Mouse (Mus musculus): ENCODE measurements around the gene Capns2. TPM values are rescaled to one million over a fixed set of nuclear protein-coding genes. Genes with fewer than 3 reads are reported as not detected.
"Not testable (repeated sequence)": the region's sequence is repeated elsewhere in the genome, so short reads cannot be mapped to it uniquely, and the experiment has no call there.

Capns2 gene
- total RNA-seq (2017): 1.4 and 1.9 TPM in 2 replicates

DNA sequence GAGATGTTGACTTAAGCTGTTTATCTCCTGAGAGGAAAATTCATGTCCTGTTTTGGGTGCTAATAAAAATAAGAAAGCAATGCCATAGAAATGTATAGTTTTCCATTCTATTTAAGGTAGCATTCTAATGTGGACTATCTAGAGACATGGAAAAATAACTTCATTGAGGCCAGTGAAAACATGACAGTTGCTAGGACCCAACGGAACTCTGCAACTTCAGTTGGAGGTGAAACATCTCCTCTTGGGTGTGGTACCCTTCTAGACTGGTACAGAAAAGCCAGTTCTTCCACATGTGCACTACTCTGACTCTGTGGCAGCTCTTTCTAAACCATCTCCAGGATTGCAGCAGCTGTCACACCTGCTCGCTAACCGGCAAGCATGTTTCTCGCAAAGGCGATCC is at the start of gene Capns2:
TSS of gene Capns2 (plus strand) at position 301 of the 400 bp plus-strand sequence.
- no peak for ATAC-seq (replicated peaks; ENCODE audit: low read depth, poor library complexity, severe bottlenecking)

DNA sequence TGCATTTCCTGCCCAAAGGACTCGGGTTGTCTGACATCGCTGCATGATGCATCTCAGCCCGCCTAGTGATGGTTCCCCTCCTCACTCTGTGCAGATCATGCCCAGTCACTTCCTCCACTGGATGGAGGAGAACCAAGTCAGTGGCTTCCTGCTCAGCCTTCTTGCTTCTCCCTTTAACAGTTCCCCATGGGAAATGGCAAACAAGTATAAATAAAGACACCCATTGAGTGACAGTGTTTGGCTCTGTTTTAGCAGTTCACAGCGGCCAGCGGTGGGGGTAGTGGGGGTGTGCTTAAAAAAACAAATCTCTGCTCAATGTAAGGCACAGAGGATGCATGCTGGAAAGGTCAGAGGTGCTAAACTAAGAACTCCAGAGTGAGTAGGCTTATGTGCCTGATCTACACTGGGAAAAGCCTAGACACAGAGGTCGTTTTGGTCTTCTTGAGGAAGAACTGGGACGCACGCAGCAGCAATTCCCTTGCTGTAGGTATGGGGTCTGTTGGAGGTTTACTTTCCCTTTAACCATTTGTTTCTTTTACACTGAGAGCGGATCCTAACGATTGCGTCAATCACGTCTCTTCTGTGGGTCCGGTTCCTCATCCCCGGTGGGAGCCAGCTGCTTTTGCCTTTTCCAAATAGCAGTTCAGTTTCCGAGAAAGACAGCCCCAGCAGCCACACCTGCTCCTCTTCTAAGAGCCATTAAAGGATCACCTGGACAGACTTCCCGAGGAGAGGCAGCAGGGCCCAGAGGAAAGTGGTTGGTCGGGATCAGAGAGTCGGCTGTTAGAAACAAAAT is 47.8 kb upstream of the Capns2 start:
- peak; percentile 72 for ATAC-seq (replicated peaks; ENCODE audit: low read depth, poor library complexity, severe bottlenecking)

DNA sequence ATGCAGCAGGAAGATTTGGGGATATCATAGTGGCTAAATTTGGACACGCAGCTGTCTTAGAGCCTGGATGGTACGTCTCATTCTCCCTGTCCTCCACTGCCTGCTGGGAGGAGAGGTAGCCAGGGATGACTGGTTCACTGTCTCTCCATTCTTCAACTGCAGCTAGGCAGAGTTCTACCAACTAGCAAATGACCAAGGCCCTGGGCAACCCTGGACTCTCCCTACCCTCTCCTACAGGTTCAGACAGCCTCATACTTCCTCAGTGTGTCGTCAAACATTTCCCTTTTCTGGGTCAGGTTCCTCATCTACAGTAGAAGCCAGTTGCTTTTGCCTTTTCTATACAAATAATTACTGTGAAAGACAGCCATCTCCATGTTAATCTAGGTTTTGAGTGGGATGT is 46.5 kb upstream of the Capns2 start:
- peak; percentile 33 for ATAC-seq (replicated peaks; ENCODE audit: low read depth, poor library complexity, severe bottlenecking)

DNA sequence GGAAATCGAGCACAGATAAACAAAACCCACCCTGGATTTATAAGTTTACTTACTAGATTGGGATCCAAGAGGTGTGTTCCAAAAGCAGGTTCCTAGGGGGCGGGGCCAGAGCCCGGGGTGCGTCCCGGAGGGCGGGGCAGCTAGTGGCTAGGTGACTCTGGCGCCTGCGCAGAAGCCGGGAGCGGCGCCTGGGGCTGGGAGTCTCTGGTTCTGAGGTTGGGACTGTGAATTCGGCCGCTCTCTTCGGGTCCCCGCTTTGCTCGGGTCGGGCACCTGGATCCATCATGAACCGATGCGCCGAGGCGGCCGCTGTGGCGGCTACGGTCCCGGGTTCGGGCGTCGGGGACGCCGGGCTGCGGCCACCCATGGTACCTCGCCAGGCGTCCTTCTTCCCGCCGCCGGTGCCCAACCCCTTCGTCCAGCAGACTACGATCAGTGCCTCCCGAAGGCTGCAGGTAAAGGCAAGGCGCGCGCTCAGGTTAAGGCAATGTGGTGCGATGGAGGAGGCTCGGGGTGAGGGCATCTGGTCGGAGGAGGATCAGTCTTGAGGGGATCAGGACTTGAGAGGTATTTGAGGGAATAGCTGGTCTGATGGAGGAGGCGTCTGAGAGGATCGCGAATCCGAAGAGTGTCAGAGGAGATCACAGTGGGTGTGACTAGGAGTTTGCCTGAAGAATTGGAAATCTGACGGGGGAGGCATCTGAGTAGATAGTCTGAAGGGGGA is 45.9 kb upstream of the Capns2 start, which contains the start of gene Lpcat2:
TSS of gene Lpcat2 (plus strand) at position 169 of the 724 bp plus-strand sequence.
- peak; percentile 7; the same call in 1 of the 2 replicates for ATAC-seq (replicated peaks; ENCODE audit: low read depth, poor library complexity, severe bottlenecking)

DNA sequence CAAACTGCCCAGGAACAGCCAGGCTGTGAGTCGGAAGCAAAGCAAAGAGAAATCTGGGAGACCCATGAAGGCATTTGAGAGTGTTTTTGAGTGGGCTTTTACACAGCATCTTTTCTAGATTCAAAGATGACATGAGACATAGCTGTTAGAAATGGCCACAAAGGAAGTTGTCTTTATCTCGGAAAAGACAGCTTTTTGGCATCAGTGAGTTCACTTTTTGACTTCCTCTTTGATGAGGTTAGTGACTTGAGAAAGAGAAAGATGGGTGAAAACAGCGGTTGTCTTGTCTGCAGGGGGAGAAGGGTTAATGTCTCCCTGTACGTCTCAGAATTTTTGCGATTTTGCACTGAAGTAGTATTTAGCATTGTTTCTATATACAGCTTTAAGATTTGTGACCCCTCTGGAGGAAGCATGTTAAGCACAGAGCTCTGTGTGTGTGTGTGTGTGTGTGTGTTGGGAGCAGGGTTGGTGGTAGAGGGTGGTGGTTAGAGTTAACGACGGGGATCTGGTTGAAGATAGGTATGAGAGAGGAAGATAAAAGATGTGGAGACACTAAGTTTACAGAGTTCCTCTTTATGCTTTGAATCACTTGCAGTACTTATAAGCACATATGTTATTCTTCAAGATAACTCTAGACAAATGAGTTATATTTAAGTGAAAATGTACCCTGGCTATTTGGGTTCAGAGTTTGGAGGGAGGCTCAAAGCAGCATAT is 44.8 kb upstream of the Capns2 start:
- ATAC-seq (replicated peaks; ENCODE audit: low read depth, poor library complexity, severe bottlenecking): peak; percentile 33

DNA sequence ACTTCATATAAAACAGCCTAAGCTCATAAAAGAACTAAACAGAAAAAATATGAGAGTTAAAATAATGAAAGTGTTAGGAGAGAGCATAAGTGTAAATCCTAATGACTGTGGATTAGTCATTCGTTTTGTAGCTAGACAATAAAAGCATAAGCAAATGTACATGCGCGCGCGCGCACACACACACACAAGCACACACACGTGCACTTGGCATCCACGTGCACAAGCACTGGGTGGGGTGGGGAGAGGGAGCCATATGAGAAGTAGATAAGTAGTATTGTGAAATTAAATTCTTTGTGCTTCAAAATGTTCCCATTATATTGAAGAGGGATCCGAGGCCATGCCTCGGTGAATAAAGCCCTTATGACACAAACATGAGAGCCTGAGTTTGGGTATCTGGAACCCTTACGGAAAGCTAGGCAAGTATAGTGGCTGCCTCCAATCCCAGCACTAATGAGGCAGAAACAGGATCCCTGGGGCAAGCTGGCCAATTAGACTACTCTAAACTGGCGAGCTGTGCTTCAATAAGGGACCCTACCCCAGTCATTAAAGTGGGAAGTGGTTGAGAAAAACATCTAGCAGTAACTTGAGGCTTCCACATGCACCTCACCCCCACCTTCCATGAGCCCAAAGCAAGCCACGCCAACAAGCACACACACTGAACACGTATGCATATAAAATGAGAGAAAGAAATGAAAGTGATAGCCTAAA is 42.6 kb upstream of the Capns2 start:
- ATAC-seq (replicated peaks; ENCODE audit: low read depth, poor library complexity, severe bottlenecking): no peak

DNA sequence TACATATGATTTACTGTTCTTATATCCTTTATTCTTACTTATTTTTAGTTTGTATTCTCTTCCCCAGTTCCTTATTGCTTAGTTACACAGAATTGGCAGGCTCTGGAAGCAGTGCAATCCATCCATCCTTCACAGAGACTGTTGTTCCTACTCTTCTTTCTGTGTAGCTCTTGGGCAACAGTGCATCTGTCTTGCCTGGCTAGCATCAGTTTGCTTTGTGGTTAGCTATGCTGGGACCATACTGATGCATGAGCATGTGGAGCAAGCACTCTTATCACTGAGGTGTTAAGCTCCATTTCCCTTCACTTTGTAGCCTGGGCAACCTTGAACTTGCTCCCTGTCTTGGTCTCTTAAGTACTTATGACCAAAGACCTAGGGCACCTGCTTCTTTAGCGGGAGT is 39.2 kb upstream of the Capns2 start:
- peak; percentile 54 for ATAC-seq (replicated peaks; ENCODE audit: low read depth, poor library complexity, severe bottlenecking)

DNA sequence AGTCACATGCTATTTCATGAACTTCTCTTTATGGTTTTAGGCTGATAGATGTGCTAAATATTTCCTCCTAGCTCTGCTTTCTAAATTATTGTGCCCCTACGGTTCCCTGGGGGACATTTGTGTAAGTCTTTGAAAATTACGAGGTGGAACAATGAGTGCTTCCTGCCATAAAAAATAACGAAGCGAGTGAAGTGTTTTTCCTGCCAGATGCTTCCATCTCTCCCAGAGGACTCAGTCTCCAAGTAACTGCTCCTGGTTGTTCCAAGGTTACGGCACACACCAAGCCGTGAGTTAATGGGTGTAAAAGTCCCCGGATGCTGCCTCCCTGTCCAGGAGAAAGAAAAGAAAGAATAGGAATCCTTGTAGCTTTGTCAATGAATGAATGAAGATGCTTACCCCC is 30.9 kb upstream of the Capns2 start:
- no peak for ATAC-seq (replicated peaks; ENCODE audit: low read depth, poor library complexity, severe bottlenecking)

DNA sequence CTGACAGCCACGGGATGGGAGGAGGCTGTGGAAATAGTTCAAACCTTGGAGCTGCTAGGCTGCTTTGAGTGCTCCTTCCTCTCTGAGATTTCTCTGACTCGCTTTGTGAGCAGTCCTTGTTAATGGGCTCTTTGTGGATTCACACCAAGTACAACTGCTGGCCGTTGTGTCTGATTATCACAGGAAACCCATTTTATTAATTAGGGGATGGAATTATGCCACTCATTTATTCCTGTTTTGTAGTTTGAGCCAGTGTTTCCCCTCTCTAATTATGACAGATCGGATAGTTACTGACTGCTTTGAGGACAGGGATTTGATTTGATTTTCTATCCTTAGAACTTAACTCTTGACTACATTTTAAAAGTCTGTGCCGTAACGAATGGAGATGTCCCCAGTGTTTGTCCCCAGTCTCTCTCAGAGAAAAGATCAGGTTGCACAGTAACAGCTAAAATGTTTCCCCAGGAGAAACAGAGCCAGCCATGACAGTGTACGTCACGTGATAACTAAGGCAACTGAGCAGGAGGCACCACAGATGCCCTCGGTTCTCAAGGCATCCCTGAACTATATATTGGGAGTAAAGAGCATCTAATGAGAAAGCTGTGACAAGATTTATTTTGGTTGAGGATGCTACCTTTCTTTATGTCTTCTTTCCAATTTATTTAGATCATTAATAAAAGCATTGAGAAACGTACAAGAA is 29.0 kb upstream of the Capns2 start:
- no peak for ATAC-seq (replicated peaks; ENCODE audit: low read depth, poor library complexity, severe bottlenecking)

DNA sequence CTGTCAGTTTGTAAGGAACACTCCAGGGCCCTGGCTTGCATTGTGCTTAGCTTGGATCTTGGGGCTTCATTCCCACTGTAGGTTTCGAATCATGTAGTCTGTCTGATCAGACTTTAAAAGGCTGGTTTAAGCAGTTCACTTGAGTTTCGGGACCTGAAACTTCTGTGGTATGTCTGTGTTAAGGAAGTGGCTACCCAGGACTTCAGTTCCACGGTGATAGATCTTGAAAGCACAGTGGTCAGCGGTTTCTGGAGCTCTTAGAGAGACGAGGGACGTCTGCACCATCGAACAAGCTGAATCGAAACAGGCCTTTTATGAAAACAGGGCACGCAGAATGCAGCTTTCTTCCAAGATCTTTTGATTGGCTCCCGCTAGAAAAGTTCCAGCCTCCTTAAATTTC is 25.4 kb upstream of the Capns2 start:
- peak; percentile 93 for ATAC-seq (replicated peaks; ENCODE audit: low read depth, poor library complexity, severe bottlenecking)

DNA sequence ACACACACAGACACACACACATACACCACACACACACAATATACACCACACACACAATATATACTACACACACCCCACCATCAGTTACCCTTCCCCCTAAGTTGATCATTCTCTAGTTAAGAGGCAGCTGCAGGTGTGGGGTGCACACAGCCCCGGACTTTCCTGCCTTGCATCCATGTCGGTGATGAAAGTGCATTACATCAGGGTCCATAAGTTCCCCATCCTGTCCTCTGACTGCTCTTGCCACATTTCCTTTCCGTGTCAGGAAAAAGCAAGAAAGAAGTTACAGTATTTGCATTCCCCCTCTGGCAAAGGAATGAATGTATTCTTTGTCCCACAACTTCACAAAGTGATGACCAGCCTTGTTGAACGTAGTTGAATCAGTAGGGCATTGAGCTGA is 20.0 kb upstream of the Capns2 start:
- peak; percentile 69 for ATAC-seq (replicated peaks; ENCODE audit: low read depth, poor library complexity, severe bottlenecking)

DNA sequence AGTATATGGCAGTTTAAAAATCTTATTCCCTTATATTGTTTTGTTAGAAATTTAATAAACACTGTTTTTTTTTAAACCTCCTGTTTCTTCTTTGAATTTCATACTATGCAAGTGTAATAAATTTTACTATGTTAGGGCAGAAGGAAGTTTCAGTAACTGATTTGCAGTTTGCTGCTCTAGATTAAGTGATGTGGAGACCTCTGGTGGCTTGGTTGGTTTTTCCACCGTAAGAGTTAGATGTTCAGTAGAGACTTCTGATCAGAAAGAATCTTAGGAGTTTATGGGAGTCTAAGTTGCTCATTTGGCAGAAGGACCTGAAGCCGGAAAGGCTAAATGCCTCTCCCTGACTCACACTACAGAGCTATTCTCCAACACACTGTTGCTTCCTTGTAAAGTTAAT is 17.4 kb upstream of the Capns2 start:
- ATAC-seq (replicated peaks; ENCODE audit: low read depth, poor library complexity, severe bottlenecking): 0 out of 2 replicates have a peak, but pooled peaks have one; percentile 50

DNA sequence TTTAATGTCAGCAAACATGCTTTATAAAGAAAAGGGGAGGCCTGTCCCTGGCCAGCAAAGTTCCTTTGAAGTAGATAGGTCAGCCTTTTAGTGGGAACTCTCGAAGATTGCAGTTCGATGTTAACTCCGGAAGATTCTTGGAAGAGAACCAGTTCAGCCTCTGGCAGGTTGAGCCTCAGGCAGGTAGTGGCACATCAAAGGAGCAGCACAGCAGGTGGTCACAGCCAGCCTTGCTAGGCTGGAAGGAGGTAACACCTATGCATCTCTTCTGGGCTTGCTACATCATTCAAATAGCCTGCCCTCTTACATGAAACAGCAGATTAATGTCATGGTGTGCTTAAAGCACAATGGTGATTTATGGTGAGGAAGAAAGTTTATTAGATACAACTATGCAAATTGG is 9.0 kb upstream of the Capns2 start:
- not testable (repeated sequence) for ATAC-seq (replicated peaks; ENCODE audit: low read depth, poor library complexity, severe bottlenecking)

DNA sequence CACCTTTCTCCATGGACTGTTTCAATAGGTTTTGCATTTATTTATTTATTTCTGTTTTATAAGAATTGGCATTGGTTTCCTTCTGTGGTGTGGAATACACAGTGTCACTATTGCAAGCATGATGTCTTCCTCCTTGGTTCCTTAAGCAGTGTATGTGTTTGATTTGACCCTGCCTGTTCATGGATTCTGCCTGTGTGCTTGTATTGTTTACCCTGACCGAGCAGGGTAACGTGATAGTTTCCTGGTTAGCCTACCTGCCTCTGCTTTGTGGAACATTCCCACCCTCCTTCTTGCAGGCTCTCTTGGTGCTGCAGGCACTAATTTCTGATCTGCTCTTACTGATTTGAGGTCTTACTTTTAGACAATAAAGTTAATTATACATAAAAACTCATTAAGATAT is 7.3 kb upstream of the Capns2 start:
- no peak for ATAC-seq (replicated peaks; ENCODE audit: low read depth, poor library complexity, severe bottlenecking)

DNA sequence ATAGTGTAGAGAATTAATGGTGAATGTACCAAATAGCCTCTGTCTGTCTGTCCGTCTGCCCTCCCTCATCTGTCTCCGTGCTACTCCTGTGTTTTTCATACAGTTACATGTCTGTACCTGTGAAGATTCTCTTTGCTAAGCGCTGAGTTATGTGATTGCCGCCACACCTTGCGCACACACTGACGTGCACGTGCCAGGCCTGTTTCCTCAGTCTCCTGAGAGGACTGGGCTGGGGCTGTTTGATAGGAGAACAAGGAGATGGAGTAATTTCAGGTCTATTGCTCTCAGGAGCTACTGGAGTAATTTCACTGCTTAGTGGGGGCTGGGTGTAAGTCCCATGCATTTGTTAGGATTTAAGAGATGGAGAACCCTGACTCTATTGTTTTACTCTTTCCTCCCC is 6.2 kb upstream of the Capns2 start:
- ATAC-seq (replicated peaks; ENCODE audit: low read depth, poor library complexity, severe bottlenecking): no peak

DNA sequence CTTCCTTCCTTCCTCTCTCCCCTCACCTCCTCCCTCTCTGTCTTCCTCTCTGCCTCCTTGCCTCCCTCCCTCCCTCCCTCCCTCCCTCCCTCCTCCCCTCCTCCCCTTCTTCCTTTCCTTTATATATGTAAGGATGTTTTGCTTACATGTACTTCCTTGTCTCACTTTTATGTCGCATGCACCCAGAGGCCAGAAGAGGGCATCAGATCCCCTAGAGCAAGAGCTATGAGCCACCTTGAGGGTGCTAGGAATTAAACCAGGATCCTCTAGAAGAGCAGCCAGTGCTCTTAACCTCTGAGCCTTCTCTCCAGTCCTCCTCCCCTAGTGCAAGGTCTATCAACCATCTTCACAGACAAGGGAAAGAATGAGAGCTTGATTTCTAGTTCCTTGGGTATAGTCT is 5.2 kb upstream of the Capns2 start:
- ATAC-seq (replicated peaks; ENCODE audit: low read depth, poor library complexity, severe bottlenecking): no peak

DNA sequence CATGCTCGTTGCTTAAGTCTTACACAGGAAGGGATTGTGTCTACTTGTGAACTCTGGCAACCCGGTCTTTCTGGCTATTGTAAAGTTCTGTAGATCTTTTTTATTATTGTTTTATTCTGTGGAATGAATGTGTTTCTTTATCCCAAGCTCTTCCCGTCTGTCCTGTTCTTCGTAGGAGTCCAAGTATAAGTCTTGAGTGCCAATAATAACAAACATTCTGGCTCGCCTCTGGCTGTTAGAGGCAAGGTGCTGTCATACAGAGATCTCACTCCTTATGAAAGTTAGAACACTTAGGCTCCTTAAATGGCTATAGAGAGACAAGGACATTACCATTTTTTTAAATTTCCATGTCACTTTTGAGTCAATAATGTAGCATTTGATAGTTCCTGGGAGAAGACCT is 4.6 kb upstream of the Capns2 start:
- ATAC-seq (replicated peaks; ENCODE audit: low read depth, poor library complexity, severe bottlenecking): no peak

DNA sequence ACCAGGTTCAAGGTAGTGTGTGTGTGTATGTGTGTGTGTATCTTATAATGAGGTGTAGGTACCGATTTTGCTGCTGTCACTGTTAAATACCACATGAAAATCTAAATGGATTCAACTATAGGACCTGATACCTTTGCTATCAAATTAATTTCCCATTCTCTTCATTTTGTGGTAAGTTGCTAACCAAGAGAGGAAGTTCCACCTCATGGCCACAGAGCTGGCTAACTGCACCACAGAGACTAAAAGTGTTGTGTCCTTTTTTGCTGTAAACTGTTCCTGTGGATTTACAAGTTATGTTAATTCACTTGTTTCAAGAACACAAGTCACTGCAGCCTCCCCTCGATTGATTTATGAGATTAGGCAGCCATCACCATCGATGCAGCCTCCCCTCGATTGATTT is 3.4 kb upstream of the Capns2 start:
- peak; percentile 76 for ATAC-seq (replicated peaks; ENCODE audit: low read depth, poor library complexity, severe bottlenecking)

DNA sequence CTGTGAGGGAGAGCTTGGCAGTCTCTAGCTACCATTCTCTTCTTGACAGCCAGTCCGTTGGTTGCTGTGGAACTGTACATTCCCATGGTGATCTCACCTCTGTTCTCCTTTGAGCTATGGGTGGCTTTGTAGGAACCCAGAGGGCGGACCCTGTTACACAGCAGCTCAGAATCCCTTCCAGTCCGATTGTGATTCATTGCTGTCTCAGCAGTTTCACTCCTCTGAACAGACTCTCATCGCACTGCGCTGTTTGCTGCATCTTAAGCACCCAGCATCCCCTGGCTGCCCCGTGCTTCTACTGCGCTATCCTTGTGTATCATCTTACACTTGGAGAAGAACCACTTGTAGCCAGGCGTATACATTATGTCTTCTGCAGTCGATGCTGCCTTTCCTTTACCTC is 1.6 kb upstream of the Capns2 start:
- ATAC-seq (replicated peaks; ENCODE audit: low read depth, poor library complexity, severe bottlenecking): no peak

DNA sequence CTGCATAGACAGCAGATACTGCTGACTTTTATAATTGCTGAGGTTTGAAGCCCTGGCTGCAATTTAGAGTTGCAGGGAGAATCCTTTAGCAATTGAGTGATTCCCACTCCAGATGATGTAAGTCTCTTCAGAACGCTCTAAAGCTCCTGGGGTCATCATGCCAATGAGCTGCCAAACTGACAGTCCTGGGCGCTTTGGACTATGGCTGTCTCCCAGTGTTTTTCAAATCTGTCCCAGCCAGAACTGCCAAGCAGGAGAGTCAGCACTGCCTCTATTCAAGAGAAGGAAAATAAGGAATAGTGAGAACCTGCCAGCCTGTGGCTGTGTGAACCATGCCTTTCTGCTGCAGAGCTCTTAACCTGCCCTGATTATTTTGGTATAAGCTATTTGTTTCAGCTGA is 1.8 kb downstream of the Capns2 start:
- no peak for ATAC-seq (replicated peaks; ENCODE audit: low read depth, poor library complexity, severe bottlenecking)

Measured in common myeloid progenitor, adult 5-6 weeks (primary cell).